Mouse (Mus musculus): ENCODE results near the gene Pla2g15.

Pla2g15 gene

GRCm38 (mm10) chr8:106149801-106150652, at the start of gene Pla2g15:
Gene Pla2g15, plus strand, starts transcription at chr8:106150399.
- peak; percentile 95 for DNase-seq (ENCODE audit: low spot score)

- DNase-seq (ENCODE audit: low spot score), result no peak
Measured at GRCm38 (mm10) chr8:106102321-106102720, 47.9 kb upstream of the Pla2g15 start.

- DNase-seq (ENCODE audit: low spot score), result no peak
Measured at GRCm38 (mm10) chr8:106103888-106104287, 46.3 kb upstream of the Pla2g15 start.

- no peak for DNase-seq (ENCODE audit: low spot score)
Measured at GRCm38 (mm10) chr8:106106193-106106592, 44.0 kb upstream of the Pla2g15 start.

- DNase-seq (ENCODE audit: low spot score), result no peak
Measured at GRCm38 (mm10) chr8:106108080-106108479, 42.1 kb upstream of the Pla2g15 start.

- no peak for DNase-seq (ENCODE audit: low spot score)
Measured at GRCm38 (mm10) chr8:106108729-106109128, 41.5 kb upstream of the Pla2g15 start.

- no peak for DNase-seq (ENCODE audit: low spot score)
Measured at GRCm38 (mm10) chr8:106112041-106112440, 38.2 kb upstream of the Pla2g15 start.

- no peak for DNase-seq (ENCODE audit: low spot score)
Measured at GRCm38 (mm10) chr8:106112514-106112913, 37.7 kb upstream of the Pla2g15 start.

- peak; percentile 33 for DNase-seq (ENCODE audit: low spot score)
Measured at GRCm38 (mm10) chr8:106115897-106116296, 34.3 kb upstream of the Pla2g15 start.

GRCm38 (mm10) chr8:106123443-106123842, 26.8 kb upstream of the Pla2g15 start:
- no peak for DNase-seq (ENCODE audit: low spot score)

- DNase-seq (ENCODE audit: low spot score), result no peak
Measured at GRCm38 (mm10) chr8:106126055-106126454, 24.1 kb upstream of the Pla2g15 start.

GRCm38 (mm10) chr8:106127054-106127453, 23.1 kb upstream of the Pla2g15 start:
- DNase-seq (ENCODE audit: low spot score), result no peak

GRCm38 (mm10) chr8:106127882-106128410, 22.3 kb upstream of the Pla2g15 start:
- DNase-seq (ENCODE audit: low spot score), result no peak

- DNase-seq (ENCODE audit: low spot score), result no peak
Measured at GRCm38 (mm10) chr8:106129232-106129930, 20.8 kb upstream of the Pla2g15 start.

GRCm38 (mm10) chr8:106129997-106130396, 20.2 kb upstream of the Pla2g15 start:
- DNase-seq (ENCODE audit: low spot score), result no peak

GRCm38 (mm10) chr8:106130505-106130904, 19.7 kb upstream of the Pla2g15 start:
- no peak for DNase-seq (ENCODE audit: low spot score)

GRCm38 (mm10) chr8:106131021-106131420, 19.2 kb upstream of the Pla2g15 start:
- DNase-seq (ENCODE audit: low spot score), result no peak

GRCm38 (mm10) chr8:106131488-106132222, 18.5 kb upstream of the Pla2g15 start:
- DNase-seq (ENCODE audit: low spot score), result no peak

GRCm38 (mm10) chr8:106132356-106132755, 17.8 kb upstream of the Pla2g15 start:
- DNase-seq (ENCODE audit: low spot score), result no peak

- DNase-seq (ENCODE audit: low spot score), result no peak
Measured at GRCm38 (mm10) chr8:106133526-106133925, 16.7 kb upstream of the Pla2g15 start.

GRCm38 (mm10) chr8:106133946-106134345, 16.3 kb upstream of the Pla2g15 start:
- no peak for DNase-seq (ENCODE audit: low spot score)

Data from embryo, embryonic 10.5 days (tissue).